Mouse (Mus musculus) olfactory bulb, adult 2 months (tissue): ENCODE measurements at regions not wholly inside any gene's neighbourhood (a gene's known extent, or its start where the extent isn't known, plus 50 kb on each side); places are given as distances from the start of the nearest gene placed in this dataset.

Experiments
- CTCF ChIP-seq: fragments of 200-500 bp; IDR thresholded peaks from 2 replicates; pipeline ENCODE4 v1.5.1; 2012; ENCODE audit warnings: low read depth, mild to moderate bottlenecking, low read length, moderate library complexity; ENCODE audit not compliant: insufficient read depth
- POLR2A ChIP-seq: fragments of 200-500 bp; IDR thresholded peaks from 2 replicates; pipeline ENCODE4 v1.6.1; 2012; ENCODE audit warnings: mild to moderate bottlenecking, low read depth, low read length, moderate library complexity; ENCODE audit not compliant: insufficient read depth

DNA sequence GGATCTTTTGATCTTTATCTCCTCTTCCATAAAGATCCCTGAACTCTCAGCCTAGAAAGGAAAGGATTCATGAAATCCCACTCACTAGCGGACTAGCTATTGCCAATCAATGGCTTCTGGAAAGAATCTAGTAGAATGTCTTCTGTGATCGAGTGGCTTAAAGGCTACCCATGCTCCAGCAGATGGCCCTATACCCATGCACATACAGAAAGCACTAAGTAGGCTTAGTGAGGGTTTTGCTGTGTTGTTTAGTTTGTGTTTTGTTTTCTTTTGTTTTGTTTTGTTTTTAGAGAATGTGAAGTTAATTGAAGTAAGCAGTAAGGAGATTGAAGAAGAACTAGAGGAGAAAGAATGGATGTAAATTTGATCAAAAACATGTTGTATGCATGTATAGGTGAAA is 187.5 kb downstream of the Kctd12 start:
- no peak for TF ChIP-seq POLR2A
- no peak for TF ChIP-seq CTCF
